Mouse (Mus musculus): ENCODE data around the gene Gm45234. TPM values are rescaled to one million over a fixed set of nuclear protein-coding genes. Genes with fewer than 3 reads are reported as not detected.
"Not testable (repeated sequence)": the region's sequence is repeated elsewhere in the genome, so short reads cannot be mapped to it uniquely, and the experiment has no call there.

Gene Gm45234
- not detected for total RNA-seq (2021)
- long read RNA-seq, experiment 1 = 0 reads
- long read RNA-seq, experiment 2 = 0 reads

DNA sequence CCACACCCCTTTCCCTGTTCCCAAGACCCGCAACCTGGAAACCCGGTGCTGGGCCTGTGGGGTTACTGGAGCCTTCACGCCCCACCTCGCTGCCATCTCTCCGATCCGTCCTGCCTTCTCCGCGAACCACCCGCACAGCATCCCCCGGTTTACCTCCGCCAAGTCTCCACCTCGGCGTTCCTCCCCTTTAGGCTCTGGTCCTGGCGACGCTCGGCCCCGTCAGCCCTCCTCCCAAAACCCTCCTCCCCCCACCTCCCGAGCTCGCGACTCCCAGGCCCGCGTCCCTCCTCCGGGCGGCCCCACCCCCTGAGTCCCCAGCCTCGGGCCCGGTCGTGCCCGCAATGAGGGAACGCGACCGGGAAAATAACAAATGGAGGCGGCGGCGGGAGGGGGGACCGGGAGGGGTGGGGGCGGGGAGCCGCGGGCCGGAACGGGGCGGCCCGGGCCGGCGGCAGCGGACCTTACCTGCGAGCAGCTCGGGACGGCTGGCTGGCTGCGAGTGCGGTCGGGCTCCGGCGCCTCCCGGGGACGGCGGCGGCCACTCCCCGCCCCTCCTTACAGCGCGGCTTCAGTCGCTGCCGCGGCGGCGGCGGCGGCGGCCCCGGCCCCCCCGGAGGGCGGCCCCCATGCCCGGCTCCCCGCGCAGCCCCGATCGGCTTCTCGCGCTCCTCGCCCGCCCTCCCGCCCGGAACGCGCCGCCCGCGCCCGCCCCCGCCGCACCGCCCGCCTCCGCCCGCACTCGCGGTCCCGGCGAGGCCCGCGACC lies at the start of gene Gm45234, which contains the start of gene Atn1:
Gene Gm45234, minus strand, starts transcription at position 191 of the 765 bp plus-strand sequence.
Gene Atn1, minus strand, starts transcription at position 694 of the 765 bp plus-strand sequence.
- DNase-seq (ENCODE audit: low spot score in 2 of 2) = peak; percentile 72 to 73

DNA sequence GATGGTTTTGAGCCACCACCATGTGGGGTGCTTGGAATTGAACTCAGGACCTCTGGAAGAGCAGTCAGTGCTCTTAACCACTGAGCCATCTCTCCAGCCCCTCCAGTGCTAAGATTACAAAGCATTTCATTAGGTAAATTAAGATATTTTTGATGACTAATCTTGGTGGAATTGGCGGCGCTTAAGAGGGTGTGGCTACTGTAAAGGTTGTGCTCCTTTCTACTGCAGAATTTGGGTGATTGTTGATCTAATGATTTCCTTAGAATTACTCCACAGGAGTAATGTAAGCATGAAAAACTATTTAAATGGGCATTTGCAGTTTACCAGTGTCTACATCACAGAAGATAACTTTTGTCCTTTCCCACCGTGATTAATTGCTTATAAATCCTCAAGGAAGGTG lies 48.5 kb upstream of the Gm45234 start:
- no peak for DNase-seq (ENCODE audit: low spot score in 2 of 2)

DNA sequence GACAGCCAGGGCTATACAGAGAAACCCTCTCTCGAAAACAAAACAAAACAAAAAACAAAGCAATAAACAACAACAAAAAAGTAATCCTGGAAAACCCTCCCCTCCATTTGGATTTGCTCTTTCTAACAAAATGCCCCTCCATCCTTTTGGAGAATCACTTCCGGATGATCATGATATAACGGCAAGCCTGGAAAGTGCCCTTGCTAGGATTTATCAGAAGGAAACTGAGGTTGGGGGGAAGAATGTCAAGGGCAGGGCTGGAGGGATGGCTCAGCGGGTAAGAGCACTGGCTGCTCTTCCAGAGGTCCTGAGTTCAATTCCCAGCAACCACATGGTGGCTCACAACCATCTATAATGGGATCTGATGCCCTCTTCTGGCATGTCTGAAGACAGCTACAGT lies 47.9 kb upstream of the Gm45234 start:
- not testable (repeated sequence) for DNase-seq (ENCODE audit: low spot score in 2 of 2)

DNA sequence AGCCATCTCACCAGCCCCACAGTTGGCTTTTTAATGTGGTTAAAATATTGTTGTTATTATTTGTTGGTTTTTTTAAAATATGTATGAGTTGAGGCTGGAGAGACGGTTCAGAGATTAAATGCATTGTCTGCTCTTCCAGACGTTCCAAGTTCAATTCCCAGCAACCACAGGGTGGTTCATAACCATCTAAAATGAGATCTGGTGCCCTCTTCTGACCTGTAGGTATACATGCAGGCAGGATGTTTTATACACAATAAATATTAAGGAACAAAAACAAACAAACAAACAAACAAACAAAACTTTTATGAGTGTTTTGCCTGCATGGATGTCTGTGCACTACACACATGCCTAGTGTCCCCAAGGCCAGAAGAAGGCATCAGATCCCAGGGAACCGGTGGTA lies 47.2 kb upstream of the Gm45234 start:
- no peak for DNase-seq (ENCODE audit: low spot score in 2 of 2)

DNA sequence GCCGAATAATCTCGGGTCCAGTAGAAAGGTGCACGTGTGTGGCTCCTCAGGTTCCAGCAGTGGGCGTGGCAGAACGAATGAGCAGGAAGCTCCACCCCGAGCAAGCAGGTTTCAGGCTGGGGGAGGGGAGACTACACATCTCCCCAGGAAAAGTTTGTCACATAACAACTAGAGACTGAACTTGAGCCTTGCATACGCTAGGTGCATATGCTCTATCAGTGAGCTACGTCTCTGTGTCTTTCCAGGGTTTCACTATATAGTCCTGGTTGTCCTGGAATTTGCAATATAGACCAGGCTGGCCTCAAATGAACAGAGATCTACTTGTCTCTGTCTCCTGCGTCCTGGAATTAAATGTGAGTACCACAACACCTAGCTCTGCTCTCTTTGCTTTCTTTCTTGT lies 46.6 kb upstream of the Gm45234 start:
- not testable (repeated sequence) for DNase-seq (ENCODE audit: low spot score in 2 of 2)

DNA sequence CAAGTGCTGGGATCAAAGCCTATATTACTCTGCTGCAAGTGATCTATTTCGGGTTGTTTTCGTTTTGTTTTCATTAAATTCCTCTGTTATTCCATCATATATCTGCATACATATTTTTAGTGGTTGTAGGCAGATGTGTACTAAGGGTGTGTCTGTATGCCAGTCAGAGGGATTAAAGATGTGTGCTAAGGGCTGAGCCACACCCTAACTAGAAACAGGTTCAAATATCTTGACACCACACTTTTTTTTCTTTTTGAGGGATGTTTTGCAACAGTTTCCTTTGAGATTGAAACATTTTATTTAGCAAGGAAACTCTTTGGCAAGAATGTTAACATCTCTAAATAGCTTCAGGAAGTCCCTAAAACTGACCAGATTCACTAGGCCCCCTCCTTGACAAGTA lies 40.4 kb upstream of the Gm45234 start:
- no peak for DNase-seq (ENCODE audit: low spot score in 2 of 2)

DNA sequence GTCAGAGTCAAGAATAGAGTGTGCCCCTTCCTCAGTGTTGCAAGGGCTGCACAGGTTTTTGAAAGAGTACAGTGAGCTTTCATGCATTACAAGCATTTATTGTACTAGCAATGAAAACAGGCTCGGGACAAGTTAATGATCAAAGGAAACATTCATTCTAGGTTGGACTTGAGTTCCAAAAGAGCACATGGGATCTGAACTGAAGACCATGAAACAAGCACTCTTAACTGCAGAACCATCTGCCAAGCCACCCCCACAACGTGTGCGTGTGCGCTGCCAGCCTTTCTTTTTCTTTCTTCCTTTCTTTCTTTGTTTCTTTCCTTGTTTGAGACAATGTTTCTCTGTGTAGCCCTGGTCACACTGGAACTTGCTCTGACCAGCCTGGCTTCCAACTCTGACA lies 40.0 kb upstream of the Gm45234 start:
- no peak for DNase-seq (ENCODE audit: low spot score in 2 of 2)

DNA sequence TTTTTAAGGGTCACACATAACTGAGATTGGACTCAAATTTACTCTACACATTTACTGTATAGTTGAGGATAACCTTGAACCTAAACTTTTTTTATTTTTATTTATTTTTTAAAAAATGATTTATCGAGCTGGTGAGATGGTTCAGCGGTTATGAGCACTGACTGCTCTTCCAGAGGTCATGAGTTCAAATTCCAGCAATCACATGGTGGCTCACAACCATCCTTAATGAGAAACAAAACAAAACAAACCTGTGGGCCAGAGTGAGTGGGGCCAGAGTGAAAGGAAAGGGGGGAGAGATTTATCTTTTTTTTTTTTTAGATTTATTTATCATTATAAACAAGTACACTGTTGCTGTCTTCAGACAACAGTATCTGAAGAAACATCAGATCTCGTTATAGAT lies 36.1 kb upstream of the Gm45234 start:
- no peak for DNase-seq (ENCODE audit: low spot score in 2 of 2)

DNA sequence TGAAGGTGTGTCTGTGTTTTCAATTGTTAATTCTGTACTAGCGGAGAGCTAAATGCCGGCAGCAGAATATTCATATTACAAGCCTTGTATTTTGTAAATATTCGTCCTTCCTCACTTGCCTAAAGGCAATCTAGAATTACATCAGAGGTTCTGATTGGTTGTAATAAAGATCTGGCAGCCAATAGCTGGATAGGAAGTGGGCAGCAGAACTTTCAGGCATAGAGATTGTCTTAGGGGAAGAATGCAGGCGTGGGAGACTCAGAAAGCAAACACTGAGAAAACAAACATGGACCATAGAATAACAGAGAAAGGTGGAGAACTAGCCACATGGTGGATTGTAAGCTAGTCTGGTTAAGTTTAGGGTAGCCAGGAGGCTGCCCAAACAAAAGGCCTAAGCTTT lies 34.3 kb upstream of the Gm45234 start:
- DNase-seq (ENCODE audit: low spot score in 2 of 2) = no peak

DNA sequence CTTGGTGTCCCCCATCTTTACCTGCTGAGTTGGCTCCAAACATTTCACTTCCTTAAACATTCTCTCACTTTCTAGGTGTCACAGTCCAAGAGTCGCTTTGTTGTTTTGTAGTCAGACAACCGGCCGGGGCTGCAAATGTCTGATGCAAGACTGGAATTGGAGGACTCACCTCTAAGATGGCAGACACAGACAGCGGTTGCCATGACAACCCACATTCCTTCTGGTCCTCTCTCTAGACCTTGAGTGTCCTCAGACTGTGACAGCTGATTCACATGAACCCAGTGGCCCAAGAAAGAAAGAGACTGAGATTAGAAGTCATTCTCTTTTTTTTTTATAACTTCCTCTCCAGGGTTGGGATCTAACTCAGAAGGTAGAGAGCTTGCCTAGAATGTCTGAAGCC lies 33.7 kb upstream of the Gm45234 start:
- DNase-seq (ENCODE audit: low spot score in 2 of 2) = no peak

DNA sequence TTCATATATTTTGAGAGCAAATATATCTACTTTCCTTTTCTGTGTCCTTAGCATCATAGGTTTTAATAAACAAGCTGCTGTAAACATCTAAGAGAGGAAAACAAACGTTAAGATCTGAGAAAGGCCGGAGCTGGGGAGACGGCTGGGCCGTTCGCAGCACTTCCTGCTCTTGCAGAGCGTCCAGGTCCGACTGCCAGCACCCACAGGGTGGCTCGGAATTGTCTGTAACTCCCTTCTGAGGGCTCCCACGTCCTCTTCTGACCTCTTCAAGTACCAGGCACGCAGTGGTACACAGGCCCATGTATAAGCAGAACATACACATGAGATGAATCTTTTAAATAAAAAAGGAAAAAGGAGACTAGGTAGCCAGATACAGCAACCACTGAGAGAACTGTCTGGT lies 31.9 kb upstream of the Gm45234 start:
- no peak for DNase-seq (ENCODE audit: low spot score in 2 of 2)

DNA sequence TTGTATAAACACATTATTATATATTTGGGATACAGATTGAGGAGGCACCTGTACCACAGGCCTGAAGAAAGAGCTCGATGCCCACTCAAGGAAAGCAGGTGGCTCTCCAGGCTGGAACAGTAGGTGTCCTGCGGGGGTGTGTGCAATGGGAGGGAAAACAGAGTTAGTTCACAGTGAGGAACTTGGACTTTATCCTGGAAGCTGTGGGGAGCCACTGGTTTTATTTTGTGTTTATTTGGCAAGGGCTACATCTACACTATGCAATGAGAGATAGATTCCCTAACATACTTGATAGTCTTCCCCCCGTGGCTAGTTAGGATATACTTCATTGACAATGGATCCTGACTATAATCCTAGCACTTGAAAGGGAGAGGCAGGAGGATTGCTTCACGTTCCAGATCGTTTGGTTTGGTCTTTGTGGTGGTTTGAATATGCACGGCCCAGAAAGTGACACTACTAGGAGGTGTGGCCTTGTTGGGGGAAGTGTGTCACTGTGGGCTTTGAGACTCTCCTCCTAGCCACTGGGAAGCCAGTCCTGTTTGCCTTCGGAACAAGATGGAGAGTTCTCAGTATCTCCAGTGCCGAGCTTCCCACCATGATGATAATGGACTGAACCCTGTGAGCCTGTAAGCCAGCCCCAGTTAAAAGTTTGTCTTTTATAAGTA lies 31.1 kb upstream of the Gm45234 start:
- no peak for DNase-seq (ENCODE audit: low spot score in 2 of 2)

DNA sequence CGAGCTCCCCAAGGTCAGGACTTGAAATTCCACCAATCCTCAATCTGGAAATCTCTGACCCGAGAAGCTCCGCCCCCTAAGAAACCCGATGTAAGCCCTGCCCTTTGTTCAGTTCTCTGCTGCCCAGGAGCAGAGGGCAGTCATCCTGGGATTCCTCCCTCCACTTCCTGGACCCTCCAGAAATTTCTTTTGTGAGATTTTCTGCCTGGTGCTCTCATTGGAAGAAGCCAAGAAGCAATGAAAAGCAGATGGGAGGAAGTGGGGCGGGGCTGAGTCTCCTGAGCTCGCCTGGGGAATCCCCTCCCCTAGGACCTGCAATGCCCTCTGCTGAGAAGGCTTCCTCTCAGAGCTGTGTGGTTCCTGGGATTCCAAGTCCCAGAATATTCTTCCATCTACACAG lies 26.6 kb upstream of the Gm45234 start:
- no peak for DNase-seq (ENCODE audit: low spot score in 2 of 2)

DNA sequence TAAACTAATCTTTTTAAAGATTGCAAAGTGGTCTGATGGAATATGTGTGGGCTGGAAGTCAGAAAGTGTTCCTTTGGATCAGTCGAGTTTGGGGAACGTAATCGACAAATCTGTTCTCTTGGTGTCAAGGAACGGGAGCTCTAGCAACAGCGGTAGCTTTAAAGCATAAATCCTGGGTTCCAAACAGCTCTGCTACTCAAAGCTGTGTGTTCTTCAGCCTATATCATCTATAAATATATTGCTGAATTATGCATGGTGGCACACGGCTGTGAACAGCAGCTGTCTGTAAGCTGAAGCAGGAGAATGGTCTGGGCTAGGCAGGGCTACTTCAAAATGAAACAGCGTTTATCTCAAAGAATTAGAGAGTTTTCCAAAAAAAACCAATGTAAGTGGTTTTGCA lies 25.1 kb upstream of the Gm45234 start:
- no peak for DNase-seq (ENCODE audit: low spot score in 2 of 2)

DNA sequence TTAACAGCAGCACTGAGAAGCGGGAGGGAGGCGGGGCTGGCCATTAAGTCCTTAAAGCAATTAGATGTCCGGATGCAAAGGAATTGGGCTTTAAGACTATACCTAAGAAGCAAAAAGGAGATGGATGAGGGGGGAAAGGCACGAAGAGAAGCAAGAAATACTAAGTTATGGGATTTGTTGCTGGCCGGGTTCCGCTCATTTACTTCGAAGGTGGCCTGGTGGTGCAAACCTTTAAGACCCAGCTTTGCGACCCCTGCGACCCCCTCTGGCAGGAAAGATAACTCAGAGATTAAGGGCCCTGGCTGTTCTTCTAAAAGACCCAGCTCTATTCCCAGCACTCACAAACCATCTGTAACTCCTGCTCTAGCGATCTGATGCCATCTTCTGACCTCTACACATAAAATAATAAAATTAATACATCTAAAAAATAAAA lies 24.2 kb upstream of the Gm45234 start:
- no peak for DNase-seq (ENCODE audit: low spot score in 2 of 2)

DNA sequence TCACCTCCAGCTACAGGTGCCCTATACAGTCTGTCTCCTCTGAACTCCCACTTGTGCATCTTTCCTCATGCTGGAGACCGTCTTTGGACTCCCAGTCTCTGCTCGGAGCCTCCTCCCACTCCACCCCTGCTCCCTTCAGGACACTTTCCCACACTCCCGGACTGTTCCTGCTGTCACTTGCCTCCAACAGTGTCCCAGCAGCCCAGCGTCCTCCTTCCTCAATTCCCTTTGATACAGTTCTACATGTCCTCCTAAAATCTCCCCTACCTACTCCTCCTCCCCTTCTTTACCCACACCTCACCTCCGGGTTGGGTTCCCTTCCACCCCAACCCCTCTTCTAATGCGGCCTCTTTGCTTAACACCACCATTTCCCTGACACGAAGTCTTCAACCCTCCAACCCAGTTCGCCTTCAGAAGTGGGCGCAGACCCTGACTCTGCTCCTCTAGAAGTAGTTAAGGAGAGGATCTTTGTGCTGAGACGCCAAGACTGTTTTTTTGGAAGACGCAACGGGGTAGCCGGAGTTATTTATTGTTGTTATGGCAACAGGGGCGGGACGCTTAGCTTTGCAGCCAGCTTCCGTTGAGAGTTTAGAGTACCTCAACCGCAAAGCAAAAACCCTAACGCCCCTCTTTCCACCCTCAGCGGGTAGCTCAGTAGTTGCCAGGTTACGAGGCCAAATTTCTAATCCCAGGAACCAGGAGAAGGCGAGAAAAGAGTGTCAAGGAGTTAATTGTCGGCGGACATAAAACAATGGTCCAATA lies 23.6 kb upstream of the Gm45234 start, which contains the start of gene Lrrc23:
Gene Lrrc23, minus strand, starts transcription at position 506 of the 762 bp plus-strand sequence.
- DNase-seq (ENCODE audit: low spot score in 2 of 2) = peak in 1 of 2 experiments; percentile 29

DNA sequence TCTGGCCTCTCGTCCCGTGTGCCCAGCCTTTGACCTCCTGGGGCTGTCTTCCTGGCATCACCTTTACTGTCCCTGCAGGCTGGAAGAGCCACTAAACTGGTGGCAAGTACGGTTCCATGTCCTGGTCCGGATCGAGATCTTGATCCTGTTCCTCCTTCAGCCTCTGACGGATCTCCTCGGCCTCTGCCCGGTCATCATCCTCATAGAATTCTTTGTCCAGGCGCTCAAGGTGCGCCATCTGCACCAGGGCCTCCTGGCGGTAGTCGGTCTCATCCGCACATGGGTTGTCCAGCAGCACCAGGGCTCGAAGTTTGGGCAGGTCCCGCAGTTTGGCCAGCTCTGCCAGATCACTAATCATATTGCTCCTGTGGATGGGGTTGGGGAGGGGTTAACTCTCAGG lies 14.7 kb upstream of the Gm45234 start:
- no peak for DNase-seq (ENCODE audit: low spot score in 2 of 2)

DNA sequence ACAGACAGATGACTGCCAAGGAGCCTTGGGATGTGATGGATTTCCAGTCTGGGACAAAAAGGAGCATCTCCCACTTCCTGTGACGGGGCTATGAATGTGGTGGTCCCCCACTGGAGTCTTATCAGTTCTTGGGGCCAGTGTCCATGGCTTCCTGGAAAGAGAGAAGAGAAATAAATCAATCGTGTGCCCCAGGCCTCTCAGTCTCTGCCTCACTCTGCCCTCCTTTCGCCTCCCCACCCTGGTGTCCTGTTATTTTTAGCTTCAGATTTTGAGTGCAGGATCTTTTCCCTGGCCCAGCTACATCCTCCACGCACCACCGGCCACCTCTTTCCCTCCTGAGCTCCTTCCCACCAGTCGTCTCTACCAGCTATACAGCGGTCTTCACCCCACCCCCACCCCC lies 14.2 kb upstream of the Gm45234 start:
- DNase-seq (ENCODE audit: low spot score in 2 of 2) = no peak

DNA sequence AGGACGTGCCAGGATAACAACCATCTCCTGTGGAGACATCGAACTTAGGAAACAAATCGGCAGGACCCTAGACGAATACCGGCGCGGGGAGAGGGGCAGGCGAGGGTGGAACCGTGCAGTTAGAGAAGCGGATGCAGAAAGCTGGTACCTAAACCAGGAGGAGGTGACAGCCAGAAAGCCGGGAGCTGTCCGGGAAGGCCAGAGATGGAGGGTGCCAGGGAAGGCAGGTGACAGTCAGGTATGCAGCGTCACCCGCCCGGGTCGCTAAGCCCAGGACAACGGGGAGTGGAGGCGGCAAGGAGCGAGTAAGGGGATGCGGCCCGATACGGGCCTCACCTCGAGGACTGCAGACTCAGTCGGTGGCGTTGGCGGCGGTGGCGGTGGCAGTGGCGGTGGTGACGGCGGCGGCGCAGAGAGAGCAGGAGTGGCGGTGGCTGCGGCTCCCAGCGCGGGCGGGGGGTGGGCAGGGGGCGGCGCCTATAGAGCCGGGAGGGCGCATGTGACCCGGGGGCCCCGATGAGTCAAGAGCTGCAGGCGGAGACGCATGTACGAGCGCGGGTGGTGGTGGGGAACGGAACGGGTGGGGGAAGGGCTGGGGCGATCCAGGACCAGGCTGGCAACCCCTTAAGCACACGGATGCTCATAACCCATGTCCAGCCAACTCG lies 13.4 kb upstream of the Gm45234 start, which contains the start of gene Eno2:
Gene Eno2, minus strand, starts transcription at position 573 of the 665 bp plus-strand sequence.
- DNase-seq (ENCODE audit: low spot score in 2 of 2) = peak; percentile 40 to 52

DNA sequence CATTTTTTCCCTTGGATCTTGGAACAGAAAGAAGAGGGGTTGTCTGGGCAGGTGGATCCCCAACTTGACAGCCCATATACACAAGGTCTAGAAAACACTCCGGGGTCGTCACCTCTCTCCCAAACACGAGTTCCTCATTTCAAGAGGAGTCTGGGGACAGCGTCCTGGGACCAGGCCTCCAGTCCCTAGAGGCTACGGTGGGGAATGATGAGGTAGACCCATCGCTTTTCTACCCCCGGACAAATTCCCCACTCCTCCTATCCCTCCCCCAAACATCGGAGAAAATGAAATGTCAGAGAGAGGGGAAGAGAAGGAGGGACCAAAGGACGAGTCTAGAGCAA lies 12.9 kb upstream of the Gm45234 start:
- no peak for DNase-seq (ENCODE audit: low spot score in 2 of 2)
